Mouse (Mus musculus) ES-Bruce4 (cell line): ENCODE measurements at regions not wholly inside any gene's neighbourhood (a gene's known extent, or its start where the extent isn't known, plus 50 kb on each side); places are given as distances from the start of the nearest gene placed in this dataset.

Experiments
- EP300 ChIP-seq: IDR thresholded peaks from 2 replicates; pipeline ENCODE4 v1.6.1; 2011; ENCODE audit warnings: low read depth, low read length; ENCODE audit not compliant: insufficient read depth
- POLR2A ChIP-seq: IDR thresholded peaks from one replicate; pipeline ENCODE4 v1.8.1; 2011; ENCODE audit warnings: low read length; ENCODE audit not compliant: insufficient read depth

GRCm38 (mm10) chr7:136071331-136071730 is 355.2 kb upstream of the Mki67 start:
- no peak for TF ChIP-seq EP300
- TF ChIP-seq POLR2A, result no peak
